Mouse (Mus musculus) midbrain, embryonic 16.5 days (tissue): Measurements from ENCODE around the gene Nsg1. TPM values are rescaled to one million over a fixed set of nuclear protein-coding genes. Genes with fewer than 3 reads are reported as not detected.

Experiments
- ATAC-seq: fragments of 200-750 bp; cut with Nextera tagmentation; 2 replicates; pipeline ENCODE4 v1.8.0; 2017; ENCODE audit warnings: moderate TSS enrichment
- H3K27ac ChIP-seq: fragments of 300-500 bp; sonication (generic); 2 replicates; pipeline ENCODE4 v1.5.1; 2014; ENCODE audit warnings: mild to moderate bottlenecking, low read length, mixed read lengths
- H3K27me3 ChIP-seq: fragments of 300-500 bp; sonication (generic); 2 replicates; pipeline ENCODE4 v1.6.1; 2014; ENCODE audit warnings: low read depth, low read length, mixed read lengths; ENCODE audit not compliant: control insufficient read depth, insufficient read depth
- H3K36me3 ChIP-seq: fragments of 300-500 bp; sonication (generic); 2 replicates; pipeline ENCODE4 v1.6.1; 2014; ENCODE audit warnings: mild to moderate bottlenecking, low read length, moderate library complexity, mixed read lengths; ENCODE audit not compliant: control insufficient read depth, insufficient read depth
- H3K4me1 ChIP-seq: fragments of 300-500 bp; sonication (generic); 2 replicates; pipeline ENCODE4 v1.6.1; 2014; ENCODE audit warnings: mild to moderate bottlenecking, low read length, mixed read lengths; ENCODE audit not compliant: control insufficient read depth, insufficient read depth
- H3K4me2 ChIP-seq: fragments of 300-500 bp; sonication (generic); 2 replicates; pipeline ENCODE4 v1.6.1; 2014; ENCODE audit warnings: mild to moderate bottlenecking, low read length, mixed read lengths
- H3K4me3 ChIP-seq: fragments of 300-500 bp; sonication (generic); 2 replicates; pipeline ENCODE4 v1.5.1; 2014; ENCODE audit warnings: low read depth, mild to moderate bottlenecking, low read length, moderate library complexity, mixed read lengths
- H3K9ac ChIP-seq: fragments of 300-500 bp; sonication (generic); 2 replicates; pipeline ENCODE4 v1.6.1; 2014; ENCODE audit warnings: low read depth, low read length, mixed read lengths
- H3K9me3 ChIP-seq: fragments of 300-500 bp; sonication (generic); replicated peaks from 2 replicates; pipeline ENCODE4 v1.6.1; 2014; ENCODE audit warnings: mild to moderate bottlenecking, low read length, mixed read lengths; ENCODE audit not compliant: control insufficient read depth, poor library complexity, severe bottlenecking
- WGBS: fragments of 180-500 bp; shearing (Covaris S2); extraction: QIAGEN DNeasy Blood & Tissue Kit; methylation state at CpG from one replicate; pipeline ENCODE4 v1.1.7; 2014; 5-methylcytosine and 5-hydroxymethylcytosine counted together
- polyA plus RNA-seq: library from polyadenylated mRNA; unstranded; fragments of >200 nt; fragmentation: Nextera tagmentation; extraction: Ambion mirVana; gene quantifications from 2 replicates; pipeline ENCODE4 v1.2.1, GENCODE M21; 2015

Gene Nsg1
- polyA plus RNA-seq, 1 experiment from 2014 or later = 1,631 TPM

DNA sequence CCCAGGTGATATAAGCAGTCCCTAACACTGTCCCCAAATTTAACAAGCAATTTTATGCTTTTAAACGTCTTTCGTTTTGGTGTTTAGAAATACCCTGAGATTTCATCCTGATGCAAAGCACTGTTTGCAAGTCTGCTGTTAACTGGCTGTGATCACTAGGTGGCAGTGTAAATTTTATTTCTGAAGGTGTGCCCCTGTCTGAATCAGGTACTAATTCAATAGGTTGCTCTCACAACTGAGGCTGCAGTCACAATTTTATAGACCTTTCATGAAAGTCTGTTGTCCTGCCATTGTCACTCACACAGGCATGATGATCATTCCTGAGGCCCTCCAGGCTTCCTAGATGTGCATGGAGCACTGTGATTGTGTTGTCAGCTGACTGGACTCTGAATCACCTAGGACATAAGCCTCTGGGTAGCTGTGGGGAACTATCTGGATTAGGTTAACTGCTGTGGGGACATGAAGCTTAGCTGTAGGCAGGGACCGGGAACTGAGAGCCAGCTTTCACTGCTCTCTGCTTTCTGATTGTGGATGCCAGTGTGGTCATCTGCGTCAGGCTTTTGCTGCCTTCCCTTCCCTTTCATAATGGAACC lies 62.1 kb downstream of the Nsg1 start:
- H3K4me1 ChIP-seq = no peaks in the 10 kb centered on the region
- 63% methylated on average over 4 of the region's 4 CpGs for WGBS
- no peaks in the 10 kb centered on the region for H3K36me3 ChIP-seq
- H3K27ac ChIP-seq = no peak overlapping the region
- H3K4me3 ChIP-seq = no peak overlapping the region
- H3K9ac ChIP-seq = no peak overlapping the region
- ATAC-seq = peak; percentile 73
- no peak overlapping the region for H3K4me2 ChIP-seq
- H3K9me3 ChIP-seq = no peaks in the 10 kb centered on the region
- no peaks in the 10 kb centered on the region for H3K27me3 ChIP-seq

DNA sequence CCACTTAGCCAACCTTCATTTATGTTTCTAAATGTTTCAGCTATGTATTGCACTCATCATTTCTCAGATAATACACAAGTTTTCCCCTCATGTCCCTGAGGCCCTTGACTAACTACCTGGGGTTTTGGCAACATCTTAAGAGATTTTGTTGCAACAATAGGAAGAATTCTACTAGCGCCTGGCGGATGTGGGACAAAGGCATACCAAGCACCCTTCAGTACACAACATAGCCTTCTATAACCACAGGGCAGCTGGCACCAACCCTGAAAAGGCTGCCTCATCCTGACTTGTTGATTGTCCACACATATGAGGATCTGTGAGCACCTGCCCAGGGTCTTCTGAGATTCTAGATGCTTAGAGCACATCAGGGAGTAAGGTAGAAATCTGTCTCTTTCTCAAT lies 65.4 kb downstream of the Nsg1 start:
- Histone ChIP-seq H3K4me2 (no peak overlapping the region), H3K27me3 (no peaks in the 10 kb centered on the region), H3K9ac (no peak overlapping the region), H3K9me3 (no peaks in the 10 kb centered on the region), H3K36me3 (no peaks in the 10 kb centered on the region), H3K4me1 (no peaks in the 10 kb centered on the region), H3K4me3 (no peak overlapping the region), H3K27ac (no peak overlapping the region)
- 95% methylated on average over 2 of the region's 2 CpGs for WGBS
- ATAC-seq = no peak

DNA sequence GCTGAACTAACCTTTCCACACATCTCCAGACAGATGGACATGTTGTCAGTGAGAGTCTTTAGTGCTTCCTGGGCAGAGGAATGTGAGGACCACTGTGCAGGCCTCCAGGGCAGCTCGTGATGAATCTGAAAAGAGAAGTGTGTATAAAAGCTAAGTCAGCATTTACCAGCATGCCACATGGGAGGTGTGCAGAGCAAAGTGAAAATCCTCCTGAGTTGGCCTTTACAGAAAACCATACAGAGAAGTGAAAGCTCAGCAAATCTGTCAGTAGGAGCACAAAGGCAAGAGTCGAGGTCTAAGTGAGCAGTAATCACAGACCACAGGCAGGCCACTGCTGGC lies 67.8 kb downstream of the Nsg1 start:
- 73% methylated on average over 2 of the region's 2 CpGs for WGBS
- Histone ChIP-seq H3K4me1 (no peaks in the 10 kb centered on the region), H3K27me3 (no peaks in the 10 kb centered on the region), H3K9me3 (no peaks in the 10 kb centered on the region), H3K36me3 (no peaks in the 10 kb centered on the region), H3K4me2 (no peak overlapping the region), H3K9ac (no peak overlapping the region), H3K4me3 (no peak overlapping the region), H3K27ac (no peak overlapping the region)
- no peak for ATAC-seq

GRCm38 (mm10) chr5:38091046-38091965 lies 68.4 kb downstream of the Nsg1 start:
- no peaks in the 10 kb centered on the region for H3K4me1 ChIP-seq
- no peak overlapping the region for H3K27ac ChIP-seq
- no peaks in the 10 kb centered on the region for H3K9me3 ChIP-seq
- 74% methylated on average over 8 of the region's 8 CpGs for WGBS
- H3K9ac ChIP-seq = no peak overlapping the region
- H3K4me2 ChIP-seq = no peak overlapping the region
- ATAC-seq = peak; percentile 69; the same call in 1 of the 2 replicates
- H3K36me3 ChIP-seq = no peaks in the 10 kb centered on the region
- no peaks in the 10 kb centered on the region for H3K27me3 ChIP-seq
- H3K4me3 ChIP-seq = no peak overlapping the region

DNA sequence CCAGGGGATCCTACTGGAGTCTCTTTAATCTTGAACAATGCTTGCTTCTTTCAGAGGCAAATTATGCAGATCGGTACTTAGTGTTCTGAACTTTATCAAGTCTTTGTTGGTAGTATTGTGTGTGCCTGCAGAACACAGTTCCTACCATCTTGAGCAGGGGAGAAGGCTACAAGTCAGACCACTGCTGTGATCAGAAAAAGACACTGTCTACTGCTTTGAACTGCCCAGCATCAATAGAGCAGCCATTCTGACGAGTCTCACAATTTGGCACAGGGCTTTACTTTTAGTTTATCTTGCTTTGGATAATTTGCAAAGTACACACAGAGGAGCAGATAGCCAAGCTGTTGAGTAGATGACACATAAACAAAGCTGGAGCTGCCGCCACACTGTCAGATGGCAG lies 69.1 kb downstream of the Nsg1 start:
- no peaks in the 10 kb centered on the region for H3K36me3 ChIP-seq
- ATAC-seq = no peak
- no peak overlapping the region for H3K27ac ChIP-seq
- H3K27me3 ChIP-seq = no peaks in the 10 kb centered on the region
- WGBS = 43% methylated on average over 3 of the region's 3 CpGs
- no peak overlapping the region for H3K4me2 ChIP-seq
- H3K4me1 ChIP-seq = no peaks in the 10 kb centered on the region
- H3K9me3 ChIP-seq = no peaks in the 10 kb centered on the region
- no peak overlapping the region for H3K4me3 ChIP-seq
- no peak overlapping the region for H3K9ac ChIP-seq

DNA sequence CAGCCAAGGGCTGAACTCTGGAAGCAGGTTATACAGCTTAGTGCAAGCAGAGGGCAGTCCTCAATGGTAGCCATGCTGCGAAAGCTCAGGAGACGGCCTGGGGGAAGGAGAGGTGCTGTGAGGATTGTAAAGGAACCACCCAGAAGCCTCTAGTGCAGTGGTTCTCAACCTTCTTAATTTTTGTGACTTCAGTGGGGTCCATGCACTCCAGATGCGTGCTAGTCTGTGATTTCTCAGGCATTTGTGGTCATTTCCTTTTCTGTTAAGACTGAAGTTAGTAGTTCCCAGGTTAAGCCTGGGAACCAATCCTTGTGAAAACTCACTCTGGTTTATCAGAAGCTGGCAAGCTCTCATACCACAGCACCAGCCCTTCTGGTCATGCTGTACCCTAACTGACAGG lies 69.6 kb downstream of the Nsg1 start:
- Histone ChIP-seq H3K27me3 (no peaks in the 10 kb centered on the region), H3K9me3 (no peaks in the 10 kb centered on the region), H3K4me3 (no peak overlapping the region), H3K36me3 (no peaks in the 10 kb centered on the region), H3K4me1 (no peaks in the 10 kb centered on the region), H3K27ac (no peak overlapping the region), H3K4me2 (no peak overlapping the region), H3K9ac (no peak overlapping the region)
- WGBS = 68% methylated on average over 3 of the region's 3 CpGs
- ATAC-seq = no peak

Other genes starting within 250 kb of the Nsg1 start
- 31.8 and 32.6 TPM in 2 replicates for gene Stx18, start 121.2 kb downstream of the Nsg1 start, polyA plus RNA-seq
- gene Zbtb49, start 60.5 kb upstream of the Nsg1 start, polyA plus RNA-seq = 19.8 and 21.7 TPM in 2 replicates
- 35.4 and 41.9 TPM in 2 replicates for gene Lyar, start 60.6 kb upstream of the Nsg1 start, polyA plus RNA-seq
- 92.9 and 94.6 TPM in 2 replicates for gene Tmem128, start 100.3 kb upstream of the Nsg1 start, polyA plus RNA-seq
- gene Otop1, start 116.1 kb upstream of the Nsg1 start, polyA plus RNA-seq = 0.11 TPM in 1 of 2 replicates, not detected in the other
- gene Drd5, start 159.5 kb upstream of the Nsg1 start, polyA plus RNA-seq = 0.82 and 0.90 TPM in 2 replicates